Mouse (Mus musculus): Measurements from ENCODE around the gene Apol7e. TPM values are rescaled to one million over a fixed set of nuclear protein-coding genes. Genes with fewer than 3 reads are reported as not detected.
"Not testable (repeated sequence)": the region's sequence is repeated elsewhere in the genome, so short reads cannot be mapped to it uniquely, and the experiment has no call there.

Gene Apol7e
- total RNA-seq, 4 experiments from 2014 or later, result not detected

DNA sequence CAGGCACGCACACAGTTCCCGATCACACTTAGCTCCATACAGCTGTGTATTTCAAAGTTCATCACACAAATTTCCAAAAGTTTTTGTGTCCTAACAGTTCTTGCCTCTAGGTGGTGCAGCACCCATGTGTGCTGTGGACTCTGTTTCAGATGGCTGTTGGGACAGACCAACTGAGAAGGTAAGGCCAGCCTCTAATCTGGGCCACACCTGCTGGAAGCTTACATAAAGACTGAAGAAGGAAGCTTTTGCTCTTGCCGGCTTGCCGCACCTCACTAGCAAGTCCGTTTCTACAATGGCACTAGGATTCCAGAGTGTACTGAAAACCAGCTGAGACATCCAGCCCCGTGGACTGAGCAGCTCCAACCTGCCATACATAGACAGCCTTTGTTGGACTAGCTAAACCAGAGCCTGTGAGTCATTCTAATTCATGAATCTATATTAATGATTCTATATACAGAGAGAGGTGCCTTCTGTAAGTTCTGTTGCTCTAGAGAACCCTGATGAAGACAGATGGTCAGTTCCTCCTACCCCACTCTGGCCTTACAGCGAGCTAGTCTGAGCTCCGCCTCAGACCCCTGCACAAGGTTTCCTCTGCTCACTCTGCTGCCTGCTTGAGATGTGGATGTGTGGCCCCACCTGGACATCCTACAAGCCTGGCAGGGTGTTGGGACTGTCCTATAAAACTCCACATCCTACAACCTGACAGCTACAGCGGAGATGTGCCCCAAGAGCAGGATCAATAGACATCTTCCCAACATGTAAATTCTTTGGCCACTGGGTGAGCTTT, 42.0 kb downstream of the Apol7e start:
- no peak for DNase-seq (ENCODE audit: low spot score in 2 of 2)

DNA sequence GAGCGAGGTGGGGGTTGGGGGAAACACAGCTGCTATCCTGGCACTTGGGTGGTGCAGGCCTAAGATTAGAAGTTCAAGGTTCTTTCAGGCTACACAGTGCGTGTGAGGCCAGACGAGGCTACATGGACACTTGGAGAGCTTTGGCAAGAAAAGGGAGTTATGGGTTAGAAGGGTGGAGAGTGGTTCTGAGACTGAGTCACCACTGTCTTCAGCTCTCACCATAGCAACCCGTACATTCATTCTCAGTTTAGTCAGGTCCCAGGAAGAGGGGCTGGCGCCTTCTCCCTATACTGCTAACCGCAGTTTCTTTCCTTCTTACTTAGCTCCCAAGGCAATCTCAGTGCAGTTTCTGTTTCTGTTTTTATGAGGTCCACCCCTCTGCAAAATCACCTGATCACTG, 42.9 kb downstream of the Apol7e start:
- not testable (repeated sequence) for DNase-seq (ENCODE audit: low spot score in 2 of 2)

DNA sequence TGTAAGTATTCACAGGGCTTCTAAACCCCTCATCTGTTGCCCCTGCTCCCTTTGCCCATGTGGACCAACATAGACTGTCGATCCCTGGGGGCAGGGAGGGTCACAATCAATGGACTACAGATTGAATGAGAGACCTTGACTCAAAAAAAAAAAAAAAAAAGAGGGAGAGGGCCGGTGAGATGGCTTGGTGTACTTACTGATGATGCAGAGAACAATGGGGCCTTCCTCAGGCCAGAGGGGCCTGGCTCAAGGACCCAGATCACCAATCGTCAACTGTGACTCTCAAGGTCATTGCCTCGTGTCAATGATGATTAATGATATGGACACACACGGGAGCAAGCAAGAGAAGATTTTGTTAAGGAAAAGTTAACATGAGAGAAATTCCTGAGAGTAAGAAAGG, 46.0 kb downstream of the Apol7e start:
- DNase-seq (ENCODE audit: low spot score in 2 of 2), result no peak

DNA sequence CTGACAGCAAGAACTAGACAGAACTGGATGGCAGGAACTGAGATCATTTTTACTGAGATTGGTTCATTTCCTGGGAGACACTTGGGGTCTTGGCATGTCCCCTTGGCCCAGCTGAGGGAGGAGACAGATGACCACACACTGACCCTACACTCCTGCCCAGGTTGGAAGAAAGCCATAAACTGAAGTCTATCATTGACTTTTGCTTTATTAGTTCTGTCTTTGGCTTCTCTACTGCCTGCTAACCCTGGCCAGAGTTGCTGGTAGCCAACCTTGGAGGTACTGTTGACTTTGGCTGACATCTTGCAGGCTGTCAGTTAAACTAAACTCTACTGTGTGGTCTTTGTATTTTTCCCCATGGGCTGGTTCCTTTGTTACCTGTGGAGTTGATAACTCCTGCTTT, 46.4 kb downstream of the Apol7e start:
- no peak for DNase-seq (ENCODE audit: low spot score in 2 of 2)

DNA sequence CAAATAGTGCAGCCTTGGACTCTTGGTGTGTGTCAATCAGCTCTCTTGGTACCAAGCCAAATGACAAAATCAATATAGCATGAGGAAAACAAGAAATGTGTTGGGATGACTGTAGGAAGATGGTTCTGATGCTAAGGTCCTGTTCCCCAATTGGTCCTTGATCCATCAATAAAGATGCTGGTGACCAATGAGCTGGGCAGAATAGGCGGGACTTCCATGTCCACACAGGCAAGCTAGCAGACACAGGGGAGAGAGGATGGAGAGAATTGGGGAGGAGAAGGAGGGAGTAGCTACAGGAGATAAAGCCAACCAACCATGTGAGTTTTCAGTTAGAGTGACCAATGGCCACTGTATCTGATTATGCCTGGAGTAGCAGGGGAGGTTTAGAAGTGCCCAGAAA, 47.7 kb downstream of the Apol7e start:
- no peak for DNase-seq (ENCODE audit: low spot score in 2 of 2)

DNA sequence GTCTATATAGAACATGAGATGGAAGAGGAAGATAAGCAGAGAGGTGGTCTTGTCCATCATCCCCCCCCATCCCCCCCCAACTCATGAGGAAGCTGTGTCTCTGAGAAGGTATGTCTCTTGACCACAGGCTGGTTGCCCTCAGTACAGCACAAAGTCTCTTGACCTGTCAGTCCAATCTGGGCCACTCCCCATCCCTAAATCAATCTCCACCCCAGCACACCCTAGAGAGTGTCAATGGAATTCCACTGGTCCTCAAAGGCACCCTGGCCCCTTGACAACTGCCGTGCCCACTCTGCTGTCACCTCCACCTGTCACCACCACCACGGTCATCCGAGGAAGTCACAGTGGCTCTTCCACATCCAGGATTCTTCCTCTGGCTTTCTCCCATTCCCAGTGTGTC, 49.8 kb downstream of the Apol7e start:
- no peak for DNase-seq (ENCODE audit: low spot score in 2 of 2)

DNA sequence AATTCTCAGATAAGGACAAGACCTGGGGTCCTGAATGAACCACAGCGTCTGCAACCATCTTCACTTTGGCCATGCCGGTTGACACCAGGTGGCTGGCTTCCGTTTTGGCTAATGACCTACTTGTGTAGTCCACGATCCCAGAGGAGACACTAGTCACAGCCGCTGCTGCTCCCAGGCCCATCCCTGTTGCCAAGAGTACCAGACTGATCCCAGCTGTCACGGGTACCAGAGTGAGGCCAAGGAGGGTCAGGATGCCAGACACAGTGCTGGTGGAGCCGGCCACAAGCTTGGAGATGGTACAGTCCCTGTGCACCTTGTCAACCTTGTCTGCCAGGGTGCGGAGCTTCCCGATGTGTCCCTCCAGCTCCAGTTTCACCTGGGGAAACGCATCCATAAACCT, 51.1 kb downstream of the Apol7e start:
- DNase-seq (ENCODE audit: low spot score in 2 of 2), result no peak

DNA sequence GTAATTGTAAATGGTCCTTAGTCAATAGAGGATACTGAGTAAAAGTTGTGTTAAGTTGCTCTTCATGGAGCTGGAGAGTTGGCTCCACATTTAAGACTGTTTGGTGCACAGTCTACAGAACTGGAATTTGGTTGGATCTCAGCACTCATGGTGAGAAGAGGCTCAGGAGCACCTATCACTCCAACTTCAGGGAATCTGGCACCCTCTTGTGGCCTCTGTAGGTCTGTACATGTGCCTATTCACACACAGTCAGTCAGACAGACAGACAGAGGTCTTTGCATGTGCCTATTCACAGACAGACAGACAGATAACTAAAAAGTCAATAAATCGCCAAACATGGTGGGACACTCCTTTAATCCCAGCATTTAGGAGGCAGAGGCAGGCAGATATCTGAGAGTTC, 51.8 kb downstream of the Apol7e start:
- no peak for DNase-seq (ENCODE audit: low spot score in 2 of 2)

DNA sequence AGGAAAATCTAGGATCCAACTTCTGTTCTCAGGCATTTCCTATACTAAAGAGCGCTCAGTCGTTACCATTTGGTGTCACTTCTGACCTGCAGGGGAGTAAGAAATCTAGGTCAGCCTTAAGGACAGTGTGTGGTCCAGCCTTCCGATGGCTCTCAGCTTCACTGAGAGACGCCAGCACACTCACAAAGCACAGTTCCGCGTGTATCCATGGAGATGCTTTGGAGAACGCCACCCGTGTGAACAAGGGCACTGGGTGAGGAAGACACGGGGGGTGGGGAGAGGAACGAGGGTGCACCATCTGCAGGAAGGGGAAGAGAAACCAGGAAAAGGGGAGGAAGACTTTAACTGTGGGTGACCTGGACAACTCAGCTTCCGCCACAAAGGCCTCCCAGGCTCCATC, 53.8 kb downstream of the Apol7e start:
- no peak for DNase-seq (ENCODE audit: low spot score in 2 of 2)

DNA sequence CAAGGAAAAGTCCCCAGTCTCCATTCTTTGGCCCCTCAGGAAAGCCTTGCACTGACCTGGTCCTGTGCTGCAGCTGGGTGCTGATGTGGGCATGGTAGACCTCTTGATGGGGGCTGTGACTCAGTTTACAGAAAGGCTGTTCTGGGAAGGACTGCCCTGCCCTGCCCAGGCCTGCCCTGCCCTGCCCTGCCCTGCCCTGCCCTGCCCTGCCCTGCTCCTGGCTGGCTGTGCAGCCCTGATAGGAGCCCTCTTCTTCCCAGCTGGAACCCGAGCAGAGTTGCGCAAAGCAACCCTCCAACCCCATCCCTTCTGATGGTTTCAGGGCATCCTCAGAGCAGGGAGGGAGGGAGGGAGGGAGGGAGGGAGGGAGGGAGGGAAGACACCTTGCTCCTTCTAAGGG, 56.5 kb downstream of the Apol7e start:
- DNase-seq (ENCODE audit: low spot score in 2 of 2), result no peak

DNA sequence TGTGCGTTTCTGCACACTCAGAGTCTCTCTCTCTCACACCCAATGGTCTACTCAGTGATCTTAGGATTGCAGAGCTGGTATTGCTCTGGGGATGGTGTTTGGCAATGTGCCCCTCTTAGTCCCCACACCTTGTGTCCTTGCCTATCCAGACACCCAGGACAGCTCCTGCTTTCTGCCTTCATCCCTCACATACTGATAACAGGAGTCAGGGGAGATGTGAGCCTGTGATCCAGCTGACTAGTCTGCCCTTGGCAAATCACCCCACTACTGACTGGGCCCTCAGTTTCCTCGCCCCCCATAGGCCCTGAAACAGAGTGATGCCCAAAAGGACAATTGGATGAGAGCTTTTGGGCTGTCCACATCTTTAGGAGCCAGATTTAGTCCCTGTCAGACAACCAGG, 57.4 kb downstream of the Apol7e start:
- no peak for DNase-seq (ENCODE audit: low spot score in 2 of 2)

DNA sequence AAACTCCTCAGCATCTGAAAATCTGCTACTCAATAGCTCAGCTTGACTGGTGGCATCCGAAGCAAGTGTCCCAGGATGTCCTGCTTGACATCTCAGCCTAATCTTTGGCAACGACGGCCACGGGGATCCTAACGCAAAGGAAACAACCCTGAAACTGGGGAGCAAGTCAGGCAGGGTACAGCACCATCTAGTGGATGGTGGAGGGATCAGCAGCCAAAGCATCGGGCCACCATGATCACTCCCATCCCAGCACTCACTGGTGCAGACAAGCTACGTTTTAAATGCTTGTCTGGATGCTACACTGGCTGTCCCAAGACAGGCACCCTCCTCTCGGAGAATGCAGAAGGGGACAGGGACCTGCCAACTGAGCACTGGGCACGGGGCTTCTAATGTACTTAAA, 58.2 kb downstream of the Apol7e start, which contains the start of gene Apol8:
Gene Apol8, minus strand, starts transcription at position 156 of the 400 bp plus-strand sequence.
- DNase-seq (ENCODE audit: low spot score in 2 of 2), result no peak

DNA sequence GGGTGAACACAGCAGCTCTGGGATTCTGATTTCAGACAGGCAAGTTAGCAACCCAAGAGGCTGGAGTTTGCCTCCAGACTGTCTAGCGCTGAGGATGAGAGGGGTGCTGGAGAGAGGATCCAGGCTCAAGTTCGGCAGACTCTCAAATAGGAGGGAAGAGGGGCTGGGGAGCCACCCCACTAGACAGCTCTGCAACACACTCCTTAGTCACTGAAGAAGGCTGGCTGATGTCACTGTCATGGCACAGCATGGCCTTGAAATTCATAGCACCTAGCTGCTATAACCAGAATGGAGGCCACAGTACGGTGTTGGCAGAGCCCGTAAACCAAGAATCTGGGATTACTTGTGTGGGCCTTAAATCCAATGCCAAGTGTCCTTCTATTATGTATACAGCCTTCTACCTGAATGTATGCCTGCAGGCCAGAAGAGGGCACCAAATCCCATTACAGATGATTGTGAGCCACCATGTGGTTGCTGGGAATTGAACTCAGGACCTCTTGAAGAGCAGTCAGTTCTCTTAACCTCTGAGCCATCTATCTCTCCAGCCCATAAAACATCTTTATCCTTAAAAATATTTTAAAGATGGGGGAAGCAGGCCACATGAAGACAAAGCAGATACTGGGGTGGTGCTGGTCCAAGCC, 59.0 kb downstream of the Apol7e start:
- DNase-seq (ENCODE audit: low spot score in 2 of 2), result no peak

DNA sequence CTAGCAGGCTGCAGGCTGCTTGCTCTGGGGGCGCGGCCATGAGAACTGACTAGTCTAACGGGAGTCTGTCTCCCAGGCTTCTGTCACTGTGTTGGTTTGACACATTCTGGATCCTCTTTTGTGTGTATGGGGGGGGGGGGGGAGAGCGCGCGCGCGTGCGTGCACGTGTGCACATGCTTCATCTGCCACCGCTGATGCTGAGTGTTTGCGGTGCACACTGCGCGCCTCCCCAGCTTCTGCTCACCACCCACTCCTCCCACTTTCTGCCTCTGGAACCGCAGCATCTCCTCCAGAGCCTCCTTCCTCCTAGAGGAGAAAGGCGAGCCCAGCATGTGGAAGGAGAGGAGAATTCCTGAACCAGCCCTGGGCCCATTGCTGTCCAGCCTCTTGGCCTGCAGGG, 61.4 kb downstream of the Apol7e start:
- no peak for DNase-seq (ENCODE audit: low spot score in 2 of 2)

DNA sequence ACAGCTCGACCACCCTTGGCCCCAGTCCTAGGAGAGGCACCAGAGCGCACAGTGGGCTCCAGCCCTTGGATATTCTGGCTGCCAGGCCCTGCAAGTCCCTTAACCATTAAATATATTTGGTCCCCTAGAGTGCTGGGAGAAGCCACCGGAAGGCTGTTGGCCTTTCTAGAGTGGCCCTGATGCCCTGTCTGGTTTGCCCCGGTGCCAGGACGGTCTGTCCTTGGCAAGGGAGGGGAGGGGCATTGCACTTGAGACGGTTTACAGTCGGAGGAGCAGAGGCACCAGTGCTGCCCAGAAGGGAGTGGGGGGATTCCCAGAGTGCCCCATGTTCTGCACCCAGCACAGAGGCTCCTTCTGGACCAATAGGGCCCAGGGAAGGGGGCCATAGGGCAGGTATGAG, 62.4 kb downstream of the Apol7e start:
- DNase-seq (ENCODE audit: low spot score in 2 of 2), result no peak

DNA sequence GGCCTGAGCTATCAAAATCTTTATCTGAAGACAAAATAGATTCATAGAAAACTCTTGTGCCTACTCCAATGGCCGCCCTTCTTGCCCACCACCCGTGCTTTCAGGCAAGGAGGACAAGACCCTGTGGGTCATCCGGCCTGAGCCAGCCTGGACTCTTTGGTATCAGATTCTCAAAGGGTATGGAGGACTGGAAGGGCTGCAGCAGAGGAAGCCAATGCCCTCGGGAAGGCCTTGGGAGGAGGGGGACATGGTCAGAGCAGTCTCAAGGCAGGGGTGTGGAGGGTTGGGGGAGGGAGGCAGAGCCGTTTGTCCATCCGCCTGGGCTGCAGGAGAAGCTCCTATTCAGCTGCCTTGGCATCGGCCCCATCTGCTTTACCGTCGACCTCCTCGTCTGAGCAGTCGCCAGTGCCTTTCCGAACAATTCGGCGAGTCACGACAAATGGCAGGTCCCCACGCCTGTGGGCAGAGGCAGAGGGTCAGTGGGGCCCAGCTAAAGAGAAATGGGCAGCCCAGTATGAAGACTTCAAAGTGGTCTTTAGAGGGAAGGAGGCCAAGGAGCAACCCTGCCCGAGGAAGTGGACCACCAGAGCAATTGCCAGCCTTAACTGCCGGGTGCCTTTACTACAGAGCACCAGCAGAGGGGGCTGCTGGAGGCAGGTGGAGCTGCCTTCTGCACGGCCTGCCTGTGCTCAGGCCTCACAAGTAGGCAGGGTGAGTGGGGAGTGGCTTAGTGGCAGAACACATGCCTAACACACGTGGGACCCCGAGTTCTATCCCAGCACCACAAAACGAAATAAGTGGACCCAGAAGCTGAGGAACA, 63.1 kb downstream of the Apol7e start:
- DNase-seq (ENCODE audit: low spot score in 2 of 2), result no peak

DNA sequence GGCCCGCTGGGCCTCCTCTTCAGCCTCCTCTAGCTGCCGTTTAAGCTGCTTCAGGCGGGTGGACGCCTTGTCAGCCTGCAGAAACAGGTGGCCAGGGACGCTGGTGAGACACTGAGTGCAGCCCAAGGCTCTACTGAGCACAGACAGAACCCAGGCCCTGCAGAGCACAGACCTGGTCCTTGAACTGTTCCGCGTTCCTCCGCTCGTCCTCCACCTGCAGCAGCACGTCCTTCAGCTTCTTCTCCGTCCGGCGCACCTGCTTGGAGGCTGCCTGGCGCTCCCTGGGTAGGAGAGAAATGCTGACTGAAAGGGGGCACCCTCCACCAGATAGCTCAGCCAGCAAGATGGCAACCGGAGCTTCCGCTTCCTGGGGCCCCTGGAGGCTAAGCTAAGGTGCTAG, 64.4 kb downstream of the Apol7e start:
- DNase-seq (ENCODE audit: low spot score in 2 of 2), result no peak

DNA sequence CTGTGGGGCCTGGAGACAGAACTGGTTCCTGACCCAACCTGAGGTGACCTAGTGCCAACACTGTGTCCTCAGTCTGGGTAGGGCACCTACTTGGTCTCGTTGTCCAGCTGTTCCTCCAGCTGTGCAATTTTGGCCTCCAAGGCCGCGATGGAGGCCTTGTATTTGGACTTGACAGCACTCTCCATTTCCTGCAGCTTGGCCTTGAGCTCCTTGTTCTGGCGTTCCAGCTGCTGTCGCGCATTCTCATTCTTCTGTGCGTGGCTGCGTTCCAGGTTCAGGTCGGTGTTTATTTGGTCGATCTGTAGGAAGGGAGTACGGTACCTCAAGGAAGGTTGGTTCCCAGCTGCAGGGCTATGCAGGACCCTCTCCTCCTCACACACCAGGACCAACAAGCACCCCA, 65.0 kb downstream of the Apol7e start:
- DNase-seq (ENCODE audit: low spot score in 2 of 2), result no peak

DNA sequence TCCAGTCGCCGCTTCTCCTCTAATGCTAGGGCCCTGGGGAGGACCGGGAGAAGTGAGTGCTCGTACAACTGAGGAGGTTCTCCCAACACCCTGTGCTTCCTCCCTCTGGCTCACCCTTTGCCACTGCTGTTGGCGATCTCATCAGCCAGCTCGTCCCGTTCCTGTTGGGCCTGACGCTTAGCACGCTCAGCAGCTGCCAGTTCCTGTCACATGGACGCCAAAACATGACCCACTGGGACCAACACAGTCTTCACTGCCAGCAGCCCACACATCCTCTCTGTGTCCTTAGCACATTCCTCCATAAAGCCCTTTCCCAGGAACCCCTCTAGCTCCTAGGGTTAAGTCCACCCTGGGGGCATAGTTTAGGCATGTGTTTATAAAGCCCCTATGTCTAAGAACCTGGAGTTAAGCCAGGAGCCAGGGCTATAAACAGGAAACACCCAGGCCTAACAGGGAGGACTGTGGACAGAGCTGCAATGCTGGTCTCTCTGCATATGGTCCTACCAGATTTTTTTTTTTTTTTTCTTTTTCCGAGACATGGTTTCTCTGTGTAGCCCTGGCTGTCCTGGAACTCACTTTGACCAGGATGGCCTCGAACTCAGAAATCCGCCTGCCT, 65.8 kb downstream of the Apol7e start:
- DNase-seq (ENCODE audit: low spot score in 2 of 2), result peak; percentile 71 to 76

DNA sequence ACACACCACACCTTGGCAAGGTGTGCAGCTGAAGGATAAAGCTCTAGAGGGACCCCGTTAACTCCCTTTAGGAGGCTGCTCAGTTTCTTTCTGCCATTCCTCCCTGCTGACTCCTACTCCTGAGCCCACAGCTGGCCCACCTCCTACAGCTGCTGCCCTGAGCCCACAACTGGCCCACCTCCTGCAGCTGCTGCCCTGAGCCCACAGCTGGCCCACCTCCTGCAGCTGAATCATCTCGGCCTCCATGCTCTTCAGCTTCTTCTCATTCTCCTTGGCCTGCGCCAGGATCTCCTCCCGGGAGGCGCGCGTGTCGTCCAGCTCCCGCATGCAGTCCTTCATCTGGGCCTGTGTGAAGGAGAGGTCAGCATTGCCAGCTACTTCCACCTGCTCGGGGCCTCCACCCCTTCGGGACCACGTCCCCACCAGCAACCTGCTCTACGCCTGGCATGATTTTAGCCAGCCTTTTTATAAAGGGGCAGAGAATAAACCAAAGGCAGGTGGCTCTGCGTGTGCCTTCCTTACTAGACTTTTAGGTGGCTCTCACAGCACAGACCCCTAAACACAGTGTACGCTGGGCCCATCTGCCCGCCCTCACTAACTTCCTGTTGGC, 66.9 kb downstream of the Apol7e start:
- no peak for DNase-seq (ENCODE audit: low spot score in 2 of 2)

DNA sequence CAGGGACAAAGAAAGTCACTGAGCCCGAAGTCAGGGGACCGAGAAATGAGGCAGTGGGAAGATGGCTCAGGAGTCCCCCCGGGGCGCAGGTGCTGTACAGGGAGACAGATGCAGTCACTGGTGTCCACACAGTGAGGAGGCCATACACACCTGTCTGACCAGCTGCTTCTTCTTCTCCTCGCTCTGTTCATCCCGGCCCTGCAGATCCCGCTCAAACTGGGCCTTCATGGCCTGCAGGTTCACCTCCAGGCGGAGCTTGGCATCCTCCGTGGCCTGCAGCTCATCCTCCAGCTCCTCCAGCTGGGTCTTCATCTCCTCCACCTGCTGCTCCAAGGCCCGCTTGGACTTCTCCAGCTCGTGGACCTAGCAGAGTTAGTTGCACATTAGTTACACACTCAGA, 68.3 kb downstream of the Apol7e start:
- no peak for DNase-seq (ENCODE audit: low spot score in 2 of 2)

Measured in gastrocnemius, adult 8-10 months (tissue).